Mouse (Mus musculus) MEL (cell line): Measurements from ENCODE around the gene Ola1. TPM values are rescaled to one million over a fixed set of nuclear protein-coding genes. Genes with fewer than 3 reads are reported as not detected.

ENCODE experiments used
- DNase-seq: peaks from one replicate; pipeline ENCODE4 v3.0.0; 2011; ENCODE audit warnings: low read depth, low spot score
- H3K27ac ChIP-seq: 2 replicates; pipeline ENCODE4 v1.5.1; 2012; ENCODE audit warnings: low read depth, mild to moderate bottlenecking, control low read depth, low read length, moderate library complexity; ENCODE audit not compliant: control insufficient read depth
- H3K27me3 ChIP-seq, 2 experiments: fragments of 150-350 bp in 1 of 2; sonication (generic) in 1 of 2; 2 replicates each; pipeline ENCODE4 v1.6.1; 2012; ENCODE audit warnings: low read length in 2 of 2, mild to moderate bottlenecking in 2 of 2, improper control_type of control experiment in 1 of 2, moderate library complexity in 1 of 2; ENCODE audit not compliant: insufficient read depth in 2 of 2, control insufficient read depth in 1 of 2
- H3K36me3 ChIP-seq, 2 experiments: 2 replicates each; pipeline ENCODE4 v1.6.1; 2012 to 2014; ENCODE audit warnings: low read length in 2 of 2, improper control_type of control experiment in 1 of 2, inconsistent platforms in 1 of 2, mild to moderate bottlenecking in 1 of 2; ENCODE audit not compliant: insufficient read depth in 2 of 2, control insufficient read depth in 1 of 2
- H3K4me1 ChIP-seq, 2 experiments: fragments of 150-350 bp in 1 of 2; sonication (generic) in 1 of 2; 2 replicates each; pipeline ENCODE4 v1.6.1; 2012; ENCODE audit warnings: low read length in 2 of 2, improper control_type of control experiment in 1 of 2, mild to moderate bottlenecking in 1 of 2; ENCODE audit not compliant: insufficient read depth in 2 of 2, control insufficient read depth in 1 of 2
- H3K4me3 ChIP-seq, 2 experiments: fragments of 150-350 bp in 1 of 2; sonication (generic) in 1 of 2; 2 replicates each; pipeline ENCODE4 v1.5.1; 2012; ENCODE audit warnings: low read depth in 2 of 2, low read length in 2 of 2, mild to moderate bottlenecking in 2 of 2, moderate library complexity in 2 of 2, control low read depth in 1 of 2, improper control_type of control experiment in 1 of 2; ENCODE audit not compliant: control insufficient read depth in 1 of 2, insufficient read depth in 1 of 2
- H3K79me2 ChIP-seq: 2 replicates; pipeline ENCODE4 v1.6.1; 2012; ENCODE audit warnings: mild to moderate bottlenecking, low read length, moderate library complexity; ENCODE audit not compliant: control insufficient read depth, poor library complexity, insufficient read depth
- H3K9ac ChIP-seq: 2 replicates; pipeline ENCODE4 v1.6.1; 2012; ENCODE audit warnings: low read depth, mild to moderate bottlenecking, control low read depth, low read length, moderate library complexity; ENCODE audit not compliant: control insufficient read depth, poor library complexity, severe bottlenecking
- H3K9me3 ChIP-seq: fragments of 150-350 bp; sonication (generic); replicated peaks from 2 replicates; pipeline ENCODE4 v1.6.1; 2012; ENCODE audit warnings: mild to moderate bottlenecking, low read length, improper control_type of control experiment, moderate library complexity; ENCODE audit not compliant: insufficient read depth
- BHLHE40 ChIP-seq: IDR thresholded peaks from 2 replicates; pipeline ENCODE4 v1.6.1; 2012; ENCODE audit warnings: low read depth, mild to moderate bottlenecking, inconsistent platforms, low read length, improper control_type of control experiment, borderline replicate concordance
- E2F4 ChIP-seq: IDR thresholded peaks from 2 replicates; pipeline ENCODE4 v1.6.1; 2011; ENCODE audit warnings: low read depth, low read length, improper control_type of control experiment, borderline replicate concordance
- EP300 ChIP-seq, 2 experiments: IDR thresholded peaks; 2 replicates each; pipeline ENCODE4 v1.6.1; 2011; ENCODE audit warnings: improper control_type of control experiment in 2 of 2, low read length in 2 of 2, low read depth in 1 of 2, mild to moderate bottlenecking in 1 of 2
- GABPA ChIP-seq: IDR thresholded peaks from 2 replicates; pipeline ENCODE4 v1.6.1; 2012; ENCODE audit warnings: low read depth, mild to moderate bottlenecking, inconsistent platforms, low read length, improper control_type of control experiment, moderate library complexity
- HCFC1 ChIP-seq: IDR thresholded peaks from 2 replicates; pipeline ENCODE4 v1.6.1; 2012; ENCODE audit warnings: low read depth, mild to moderate bottlenecking, inconsistent platforms, low read length, improper control_type of control experiment, moderate library complexity
- JUND ChIP-seq: IDR thresholded peaks from 2 replicates; pipeline ENCODE4 v1.6.1; 2011; ENCODE audit warnings: low read depth, mild to moderate bottlenecking, improper control_type of control experiment, low read length
- MYB ChIP-seq: IDR thresholded peaks from 2 replicates; pipeline ENCODE4 v1.6.1; 2011; ENCODE audit warnings: mild to moderate bottlenecking, low read depth, low read length, improper control_type of control experiment
- MYC ChIP-seq: IDR thresholded peaks from 2 replicates; pipeline ENCODE4 v1.6.1; 2011; ENCODE audit warnings: low read depth, mild to moderate bottlenecking, low read length, improper control_type of control experiment, moderate library complexity
- NELFE ChIP-seq: IDR thresholded peaks from 2 replicates; pipeline ENCODE4 v1.6.1; 2011; ENCODE audit warnings: low read depth, low read length, improper control_type of control experiment
- NRF1 ChIP-seq: IDR thresholded peaks from 2 replicates; pipeline ENCODE4 v1.6.1; 2014; ENCODE audit warnings: low read depth, mild to moderate bottlenecking, inconsistent platforms, low read length, improper control_type of control experiment, moderate library complexity; ENCODE audit not compliant: poor library complexity, insufficient read depth, severe bottlenecking
- POLR2AphosphoS5 ChIP-seq: IDR thresholded peaks from 2 replicates; pipeline ENCODE4 v1.6.1; 2012; ENCODE audit warnings: low read depth, borderline replicate concordance, mild to moderate bottlenecking, inconsistent platforms, low read length, moderate library complexity, mixed read lengths
- RAD21 ChIP-seq: IDR thresholded peaks from 2 replicates; pipeline ENCODE4 v1.6.1; 2011; ENCODE audit warnings: mild to moderate bottlenecking, low read depth, low read length, improper control_type of control experiment
- RCOR1 ChIP-seq: IDR thresholded peaks from 2 replicates; pipeline ENCODE4 v1.6.1; 2012; ENCODE audit warnings: low read depth, mild to moderate bottlenecking, inconsistent platforms, low read length, improper control_type of control experiment
- SMC3 ChIP-seq: IDR thresholded peaks from 2 replicates; pipeline ENCODE4 v1.6.1; 2011; ENCODE audit warnings: low read depth, low read length, improper control_type of control experiment
- TAL1 ChIP-seq: IDR thresholded peaks from 2 replicates; pipeline ENCODE4 v1.6.1; 2012; ENCODE audit warnings: mild to moderate bottlenecking, inconsistent platforms, low read length, moderate library complexity, mixed read lengths
- TBP ChIP-seq: IDR thresholded peaks from 2 replicates; pipeline ENCODE4 v1.8.0; 2011; ENCODE audit warnings: low read depth, low read length, improper control_type of control experiment
- TCF12 ChIP-seq: IDR thresholded peaks from 2 replicates; pipeline ENCODE4 v1.6.1; 2014; ENCODE audit warnings: low read depth, mild to moderate bottlenecking, inconsistent platforms, low read length, improper control_type of control experiment, moderate library complexity
- UBTF ChIP-seq: IDR thresholded peaks from 2 replicates; pipeline ENCODE4 v1.6.1; 2012; ENCODE audit warnings: low read depth, mild to moderate bottlenecking, inconsistent platforms, low read length, improper control_type of control experiment, moderate library complexity, borderline replicate concordance; ENCODE audit not compliant: insufficient read depth
- USF1 ChIP-seq: IDR thresholded peaks from 2 replicates; pipeline ENCODE4 v1.6.1; 2014; ENCODE audit warnings: low read depth, mild to moderate bottlenecking, inconsistent platforms, low read length, improper control_type of control experiment, moderate library complexity
- ZC3H11A ChIP-seq: IDR thresholded peaks from 2 replicates; pipeline ENCODE4 v1.6.1; 2012; ENCODE audit warnings: low read depth, mild to moderate bottlenecking, inconsistent platforms, low read length, improper control_type of control experiment
- ZKSCAN1 ChIP-seq: IDR thresholded peaks from 2 replicates; pipeline ENCODE4 v1.6.1; 2012; ENCODE audit warnings: low read depth, mild to moderate bottlenecking, inconsistent platforms, low read length, improper control_type of control experiment, moderate library complexity
- ZMIZ1 ChIP-seq: IDR thresholded peaks from 2 replicates; pipeline ENCODE4 v1.6.1; 2012; ENCODE audit warnings: low read depth, mild to moderate bottlenecking, inconsistent platforms, low read length, improper control_type of control experiment, moderate library complexity
- polyA plus RNA-seq, 2 experiments: library from polyadenylated mRNA; stranded (reverse) in 1 of 2; unstranded in 1 of 2; fragments of >175 nt in 1 of 2; fragments of >200 nt in 1 of 2; gene quantifications; 2 replicates each; pipeline versions ENCODE4 v1.2.1 to v1.2.4; 2012; ENCODE audit warnings: low replicate concordance in 2 of 2, low read depth in 1 of 2; ENCODE audit not compliant: insufficient read length in 2 of 2, insufficient read depth in 1 of 2, missing spikeins in 1 of 2
- total RNA-seq: library from RNA; depleted of rRNA; stranded (reverse); fragments of 300-350 nt; gene quantifications from 2 replicates; pipeline ENCODE4 v1.2.3, GENCODE M21; 2012; rRNA removed

Ola1 gene
- total and polyA plus RNA-seq, 3 experiments, result 69.7 to 86.0 TPM; not detected in 1

DNA sequence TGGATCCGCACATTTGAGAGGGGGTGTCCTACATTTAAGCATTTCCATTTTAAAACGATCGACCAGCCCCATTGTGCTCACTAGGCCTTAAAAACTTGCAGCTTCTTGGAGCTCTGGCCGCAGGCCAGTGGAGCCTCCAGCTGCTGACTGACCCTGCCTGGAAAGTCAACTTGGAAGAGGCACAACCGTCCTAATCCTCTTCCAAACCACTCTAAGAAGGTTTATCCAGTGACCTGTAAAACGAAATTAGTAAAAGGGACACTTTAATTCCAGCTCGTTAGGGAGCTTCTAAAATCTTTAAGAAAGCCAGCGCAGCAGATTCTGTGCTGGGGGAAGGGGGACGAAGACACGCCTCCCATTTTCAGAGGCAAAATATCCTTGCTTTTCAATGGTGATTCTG is 172.1 kb downstream of the Ola1 start:
- Histone ChIP-seq H3K79me2 (no peaks in the 10 kb centered on the region), H3K36me3 (peaks cover 0 to 3% of the 10 kb centered on the region in 2 experiments; a peak in 1 of 4 replicates), H3K9ac (no peak overlapping the region), H3K4me3 (no peak overlapping the region), H3K9me3 (no peaks in the 10 kb centered on the region), H3K27ac (no peak overlapping the region), H3K27me3 (no peaks in the 10 kb centered on the region), H3K4me1 (peaks cover 2 to 7% of the 10 kb centered on the region in 2 experiments; a peak in 1 of 4 replicates)
- TF ChIP-seq E2F4 (no peak), JUND (no peak), TCF12 (no peak), EP300 (IDR thresholded peaks at IDR 0.05; ENCODE audit: low read depth in 1 of 2, low read length in 2 of 2) (no peak), NRF1 (no peak)
- no peak for DNase-seq

DNA sequence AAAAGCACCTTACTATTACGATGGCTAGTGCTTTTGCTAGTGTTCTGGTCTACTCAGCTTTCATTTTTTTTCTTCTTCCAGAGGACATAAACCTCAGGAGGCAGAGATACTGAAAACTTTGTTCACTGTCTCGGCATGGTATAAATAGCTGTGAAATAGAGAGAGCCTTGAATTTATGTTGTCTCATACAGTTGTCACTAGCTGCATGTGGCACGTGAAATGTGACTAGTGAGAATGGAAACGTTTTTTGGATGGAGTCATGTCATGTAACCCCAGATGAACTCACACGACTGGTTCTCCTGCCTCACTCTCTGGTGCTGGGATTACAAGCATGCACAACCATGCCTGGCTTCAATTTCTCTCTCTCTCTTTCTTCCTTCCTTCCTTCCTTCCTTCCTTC is 173.2 kb downstream of the Ola1 start:
- Histone ChIP-seq H3K79me2 (no peaks in the 10 kb centered on the region), H3K36me3 (peaks cover 0 to 3% of the 10 kb centered on the region in 2 experiments; a peak in 1 of 4 replicates), H3K9me3 (no peaks in the 10 kb centered on the region), H3K9ac (no peak overlapping the region), H3K27me3 (no peaks in the 10 kb centered on the region), H3K4me3 (no peak overlapping the region), H3K27ac (no peak overlapping the region), H3K4me1 (peaks cover 2 to 9% of the 10 kb centered on the region in 2 experiments; a peak in 1 of 4 replicates)
- TF ChIP-seq ZC3H11A (no peak), RAD21 (no peak), NELFE (no peak), ZKSCAN1 (no peak), RCOR1 (no peak), UBTF (no peak), NRF1 (no peak), E2F4 (no peak), MYB (no peak), HCFC1 (no peak), TAL1 (no peak), ZMIZ1 (no peak), GABPA (no peak), BHLHE40 (no peak), POLR2AphosphoS5 (no peak), SMC3 (no peak), MYC (no peak), TBP (no peak), USF1 (no peak)
- DNase-seq, result no peak

Other genes with a start within 250 kb of the Ola1 start
- gene Sp3, start 238.5 kb downstream of the Ola1 start, total RNA-seq, result 34.9 and 36.1 TPM in 2 replicates
- 100 to 1,000 TPM in 1 of 2 experiments, 10 to 100 TPM in 1; 27.8 to 299 TPM for gene Sp3, start 238.5 kb downstream of the Ola1 start, polyA plus RNA-seq
- not detected in 2 replicates for gene Gm11084, start 232.2 kb downstream of the Ola1 start, total RNA-seq
- not detected for gene Gm11084, start 232.2 kb downstream of the Ola1 start, polyA plus RNA-seq
- 0.39 TPM in 1 of 2 replicates, not detected in the other for gene Sp9, start 53.0 kb upstream of the Ola1 start, total RNA-seq
- gene Sp9, start 53.0 kb upstream of the Ola1 start, polyA plus RNA-seq, result under 1 TPM in 1 of 2 experiments, not detected in 1; 0.03 TPM
- gene Scrn3, start 93.7 kb upstream of the Ola1 start, total RNA-seq, result 3.0 and 3.2 TPM in 2 replicates
- gene Scrn3, start 93.7 kb upstream of the Ola1 start, polyA plus RNA-seq, result 1 to 10 TPM in 1 of 2 experiments, not detected in 1; 7.7 TPM
- gene Cir1, start 93.8 kb upstream of the Ola1 start, total RNA-seq, result 3.4 TPM in 2 replicates
- gene Cir1, start 93.8 kb upstream of the Ola1 start, polyA plus RNA-seq, result 1 to 10 TPM in 1 of 2 experiments, not detected in 1; 7.7 TPM
- 0.23 TPM in 2 replicates for gene Gpr155, start 167.6 kb upstream of the Ola1 start, total RNA-seq
- gene Gpr155, start 167.6 kb upstream of the Ola1 start, polyA plus RNA-seq, result under 1 TPM in 1 of 2 experiments, not detected in 1; 0.99 TPM